Mouse (Mus musculus): ENCODE results near the gene Prkab2. TPM values are rescaled to one million over a fixed set of nuclear protein-coding genes. Genes with fewer than 3 reads are reported as not detected.

The Prkab2 gene
- polyA plus RNA-seq, 1 experiment: 8.3 TPM

- no peak for TF ChIP-seq CTCF (IDR thresholded peaks at IDR 0.05; ENCODE audit: insufficient read depth, low read length)
- no peak for TF ChIP-seq POLR2A (IDR thresholded peaks at IDR 0.05; ENCODE audit: borderline replicate concordance, extremely low read depth, low read depth, low read length)
These were observed 9.5 kb upstream of the Prkab2 start for GRCm38 (mm10) chr3:97648518-97648917.

GRCm38 (mm10) chr3:97649022-97649421, 9.0 kb upstream of the Prkab2 start:
- TF ChIP-seq POLR2A (IDR thresholded peaks at IDR 0.05; ENCODE audit: borderline replicate concordance, extremely low read depth, low read depth, low read length) (no peak), CTCF (IDR thresholded peaks at IDR 0.05; ENCODE audit: insufficient read depth, low read length) (no peak)
- Histone ChIP-seq H3K4me1 (ENCODE audit: control insufficient read depth, insufficient read depth, low read length) (no peaks in the 10 kb centered on the region), H3K4me3 (replicated peaks; ENCODE audit: extremely low read depth, low read depth, low read length) (no peak overlapping the region)
- WGBS: 65% methylated on average over 3 of the region's 3 CpGs
- no peak for DNase-seq

More at GRCm38 (mm10) chr3:97648518-97648917, 9.5 kb upstream of the Prkab2 start:
- Histone ChIP-seq H3K4me3 (replicated peaks; ENCODE audit: extremely low read depth, low read depth, low read length) (no peak overlapping the region), H3K4me1 (ENCODE audit: control insufficient read depth, insufficient read depth, low read length) (no peaks in the 10 kb centered on the region)
- 46% methylated on average over 1 of the region's 1 CpGs for WGBS
- no peak for DNase-seq

GRCm38 (mm10) chr3:97649469-97649868, 8.5 kb upstream of the Prkab2 start:
- TF ChIP-seq POLR2A (IDR thresholded peaks at IDR 0.05; ENCODE audit: borderline replicate concordance, extremely low read depth, low read depth, low read length) (no peak), CTCF (IDR thresholded peaks at IDR 0.05; ENCODE audit: insufficient read depth, low read length) (no peak)
- no peaks in the 10 kb centered on the region for H3K4me1 ChIP-seq (ENCODE audit: control insufficient read depth, insufficient read depth, low read length)
- H3K4me3 ChIP-seq (replicated peaks; ENCODE audit: extremely low read depth, low read depth, low read length): no peak overlapping the region
- no peak for DNase-seq
- WGBS: 57% methylated on average over 6 of the region's 6 CpGs

GRCm38 (mm10) chr3:97651604-97652003, 6.4 kb upstream of the Prkab2 start:
- TF ChIP-seq CTCF (IDR thresholded peaks at IDR 0.05; ENCODE audit: insufficient read depth, low read length): no peak
- no peak for TF ChIP-seq POLR2A (IDR thresholded peaks at IDR 0.05; ENCODE audit: borderline replicate concordance, extremely low read depth, low read depth, low read length)
- WGBS: 84% methylated on average over 10 of the region's 10 CpGs
- Histone ChIP-seq H3K4me3 (replicated peaks; ENCODE audit: extremely low read depth, low read depth, low read length) (no peak overlapping the region), H3K4me1 (ENCODE audit: control insufficient read depth, insufficient read depth, low read length) (no peaks in the 10 kb centered on the region)
- DNase-seq: no peak

GRCm38 (mm10) chr3:97653781-97654180, 4.2 kb upstream of the Prkab2 start:
- H3K4me1 ChIP-seq (ENCODE audit: control insufficient read depth, insufficient read depth, low read length): peaks cover 4% of the 10 kb centered on the region
- no peak for DNase-seq
- WGBS: 90% methylated on average over 5 of the region's 5 CpGs
- H3K4me3 ChIP-seq (replicated peaks; ENCODE audit: extremely low read depth, low read depth, low read length): no peak overlapping the region
- no peak for TF ChIP-seq POLR2A (IDR thresholded peaks at IDR 0.05; ENCODE audit: borderline replicate concordance, extremely low read depth, low read depth, low read length)
- no peak for TF ChIP-seq CTCF (IDR thresholded peaks at IDR 0.05; ENCODE audit: insufficient read depth, low read length)

- no peak for DNase-seq
- Histone ChIP-seq H3K4me3 (replicated peaks; ENCODE audit: extremely low read depth, low read depth, low read length) (no peak overlapping the region), H3K4me1 (ENCODE audit: control insufficient read depth, insufficient read depth, low read length) (peaks cover 7% of the 10 kb centered on the region)
- 83% methylated on average over 8 of the region's 8 CpGs for WGBS
- peak; percentile 57 for TF ChIP-seq CTCF (IDR thresholded peaks at IDR 0.05; ENCODE audit: insufficient read depth, low read length)
- TF ChIP-seq POLR2A (IDR thresholded peaks at IDR 0.05; ENCODE audit: borderline replicate concordance, extremely low read depth, low read depth, low read length): no peak
These were observed 3.1 kb upstream of the Prkab2 start for GRCm38 (mm10) chr3:97654901-97655300.

GRCm38 (mm10) chr3:97658426-97659193, 617 bp downstream of the Prkab2 start:
- H3K4me3 ChIP-seq (replicated peaks; ENCODE audit: extremely low read depth, low read depth, low read length): peak overlapping the region; percentile 83
- WGBS: under 1% methylated on average over 49 of the region's 50 CpGs
- peaks cover 7% of the 10 kb centered on the region for H3K4me1 ChIP-seq (ENCODE audit: control insufficient read depth, insufficient read depth, low read length)
- TF ChIP-seq CTCF (IDR thresholded peaks at IDR 0.05; ENCODE audit: insufficient read depth, low read length) (no peak), POLR2A (IDR thresholded peaks at IDR 0.05; ENCODE audit: borderline replicate concordance, extremely low read depth, low read depth, low read length) (no peak)
- no peak for DNase-seq

- Histone ChIP-seq H3K4me1 (ENCODE audit: control insufficient read depth, insufficient read depth, low read length) (peaks cover 7% of the 10 kb centered on the region), H3K4me3 (replicated peaks; ENCODE audit: extremely low read depth, low read depth, low read length) (no peak overlapping the region)
- 81% methylated on average over 7 of the region's 7 CpGs for WGBS
- TF ChIP-seq CTCF (IDR thresholded peaks at IDR 0.05; ENCODE audit: insufficient read depth, low read length) (no peak), POLR2A (IDR thresholded peaks at IDR 0.05; ENCODE audit: borderline replicate concordance, extremely low read depth, low read depth, low read length) (no peak)
- no peak for DNase-seq
These were observed 1.8 kb downstream of the Prkab2 start for GRCm38 (mm10) chr3:97659746-97660145.

GRCm38 (mm10) chr3:97661206-97661605, 3.2 kb downstream of the Prkab2 start:
- WGBS: 56% methylated on average over 8 of the region's 8 CpGs
- no peak for DNase-seq

GRCm38 (mm10) chr3:97665525-97665924, 7.5 kb downstream of the Prkab2 start:
- 75% methylated on average over 9 of the region's 9 CpGs for WGBS
- TF ChIP-seq POLR2A (IDR thresholded peaks at IDR 0.05; ENCODE audit: borderline replicate concordance, extremely low read depth, low read depth, low read length) (no peak), CTCF (IDR thresholded peaks at IDR 0.05; ENCODE audit: insufficient read depth, low read length) (no peak)
- no peaks in the 10 kb centered on the region for H3K4me1 ChIP-seq (ENCODE audit: control insufficient read depth, insufficient read depth, low read length)
- no peak for DNase-seq
- H3K4me3 ChIP-seq (replicated peaks; ENCODE audit: extremely low read depth, low read depth, low read length): no peak overlapping the region

More at GRCm38 (mm10) chr3:97661206-97661605, 3.2 kb downstream of the Prkab2 start:
- H3K4me1 ChIP-seq (ENCODE audit: control insufficient read depth, insufficient read depth, low read length): peaks cover 7% of the 10 kb centered on the region
- no peak overlapping the region for H3K4me3 ChIP-seq (replicated peaks; ENCODE audit: extremely low read depth, low read depth, low read length)
- TF ChIP-seq CTCF (IDR thresholded peaks at IDR 0.05; ENCODE audit: insufficient read depth, low read length): no peak
- no peak for TF ChIP-seq POLR2A (IDR thresholded peaks at IDR 0.05; ENCODE audit: borderline replicate concordance, extremely low read depth, low read depth, low read length)

Data from lung, adult 2 months (tissue).